Mouse (Mus musculus) intestine, embryonic 15.5 days (tissue): Measurements from ENCODE around the gene Scamp5. TPM values are rescaled to one million over a fixed set of nuclear protein-coding genes. Genes with fewer than 3 reads are reported as not detected.
A peak's percentile ranks its signal among the peaks of the same experiment; 100 is the strongest.

Experiments
- ATAC-seq: fragments of 200-750 bp; cut with Nextera tagmentation; 2 replicates; pipeline ENCODE4 v1.8.0; 2017; ENCODE audit warnings: moderate TSS enrichment, moderate library complexity
- H3K27ac ChIP-seq: fragments of 300-500 bp; sonication (generic); 2 replicates; pipeline ENCODE4 v1.5.1; 2015; ENCODE audit warnings: mild to moderate bottlenecking, inconsistent platforms
- H3K27me3 ChIP-seq: fragments of 300-500 bp; sonication (generic); replicated peaks from 2 replicates; pipeline ENCODE4 v1.6.1; 2015; ENCODE audit warnings: inconsistent platforms
- H3K36me3 ChIP-seq: fragments of 300-500 bp; sonication (generic); 2 replicates; pipeline ENCODE4 v1.6.1; 2015; ENCODE audit warnings: inconsistent platforms
- H3K4me1 ChIP-seq: fragments of 300-500 bp; sonication (generic); replicated peaks from 2 replicates; pipeline ENCODE4 v1.6.1; 2015; ENCODE audit warnings: inconsistent platforms
- H3K4me2 ChIP-seq: fragments of 300-500 bp; sonication (generic); replicated peaks from 2 replicates; pipeline ENCODE4 v1.6.1; 2015; ENCODE audit warnings: mild to moderate bottlenecking, inconsistent platforms
- H3K4me3 ChIP-seq: fragments of 300-500 bp; sonication (generic); replicated peaks from 2 replicates; pipeline ENCODE4 v1.5.1; 2015; ENCODE audit warnings: inconsistent platforms
- H3K9ac ChIP-seq: fragments of 300-500 bp; sonication (generic); 2 replicates; pipeline ENCODE4 v1.6.1; 2015; ENCODE audit warnings: inconsistent platforms
- H3K9me3 ChIP-seq: fragments of 300-500 bp; sonication (generic); 2 replicates; pipeline ENCODE4 v1.6.1; 2016; ENCODE audit warnings: inconsistent platforms
- WGBS: fragments of 180-500 bp; shearing (Covaris S2); methylation state at CpG from one replicate; pipeline ENCODE4 v1.1.7; 2015; 5-methylcytosine and 5-hydroxymethylcytosine counted together
- polyA plus RNA-seq: library from polyadenylated mRNA; unstranded; fragments of >200 nt; fragmentation: Nextera tagmentation; extraction: Ambion mirVana; gene quantifications from 2 replicates; pipeline ENCODE4 v1.2.1, GENCODE M21; 2015

The Scamp5 gene
- polyA plus RNA-seq, 1 experiment from 2014 or later, result 16.4 TPM

GRCm38 (mm10) chr9:57425116-57425515, 42.7 kb downstream of the Scamp5 start:
- Histone ChIP-seq H3K4me3 (no peak overlapping the region), H3K27ac (0 out of 2 replicates have a peak overlapping the region, but pooled peaks have one; percentile 27)
- no peak for ATAC-seq

GRCm38 (mm10) chr9:57424066-57424465, 43.8 kb downstream of the Scamp5 start:
- Histone ChIP-seq H3K27me3 (no peaks in the 10 kb centered on the region), H3K9ac (no peak overlapping the region), H3K4me2 (no peak overlapping the region), H3K4me1 (peaks cover 39% of the 10 kb centered on the region), H3K4me3 (no peak overlapping the region), H3K36me3 (no peaks in the 10 kb centered on the region), H3K9me3 (no peaks in the 10 kb centered on the region), H3K27ac (no peak overlapping the region)
- no peak for ATAC-seq
- 63% methylated on average over 6 of the region's 6 CpGs for WGBS

More at GRCm38 (mm10) chr9:57425116-57425515, 42.7 kb downstream of the Scamp5 start:
- H3K9ac ChIP-seq, result no peak overlapping the region
- H3K9me3 ChIP-seq, result no peaks in the 10 kb centered on the region
- H3K36me3 ChIP-seq, result no peaks in the 10 kb centered on the region
- peaks cover 28% of the 10 kb centered on the region for H3K4me1 ChIP-seq
- 72% methylated on average over 3 of the region's 3 CpGs for WGBS
- no peaks in the 10 kb centered on the region for H3K27me3 ChIP-seq
- H3K4me2 ChIP-seq, result no peak overlapping the region

GRCm38 (mm10) chr9:57421688-57422111, 46.2 kb downstream of the Scamp5 start:
- peak overlapping the region; percentile 93 for H3K27ac ChIP-seq
- no peak for ATAC-seq
- H3K4me3 ChIP-seq, result no peak overlapping the region
- peaks cover 31% of the 10 kb centered on the region for H3K4me1 ChIP-seq
- H3K27me3 ChIP-seq, result no peaks in the 10 kb centered on the region
- no peak overlapping the region for H3K4me2 ChIP-seq
- H3K9me3 ChIP-seq, result no peaks in the 10 kb centered on the region
- H3K9ac ChIP-seq, result no peak overlapping the region
- H3K36me3 ChIP-seq, result no peaks in the 10 kb centered on the region
- 39% methylated on average over 5 of the region's 5 CpGs for WGBS

- no peaks in the 10 kb centered on the region for H3K9me3 ChIP-seq
- no peaks in the 10 kb centered on the region for H3K36me3 ChIP-seq
- H3K4me1 ChIP-seq, result peaks cover 31% of the 10 kb centered on the region
- 19% methylated on average over 9 of the region's 9 CpGs for WGBS
- H3K9ac ChIP-seq, result no peak overlapping the region
- ATAC-seq, result peak; percentile 88
- no peak overlapping the region for H3K4me3 ChIP-seq
- H3K4me2 ChIP-seq, result peak overlapping the region; percentile 28; the same call in 1 of the 2 replicates
- H3K27me3 ChIP-seq, result no peaks in the 10 kb centered on the region
- H3K27ac ChIP-seq, result peak overlapping the region; percentile 93
Measured at GRCm38 (mm10) chr9:57421121-57421571, 46.7 kb downstream of the Scamp5 start.

- Histone ChIP-seq H3K27ac (peak overlapping the region; percentile 93), H3K9ac (0 out of 2 replicates have a peak overlapping the region, but pooled peaks have one; percentile 9), H3K4me3 (no peak overlapping the region), H3K4me2 (peak overlapping the region; percentile 28), H3K4me1 (peaks cover 31% of the 10 kb centered on the region), H3K9me3 (no peaks in the 10 kb centered on the region), H3K36me3 (no peaks in the 10 kb centered on the region), H3K27me3 (no peaks in the 10 kb centered on the region)
- 22% methylated on average over 20 of the region's 20 CpGs for WGBS
- ATAC-seq, result peak; percentile 92
Measured at GRCm38 (mm10) chr9:57420321-57421120, 47.3 kb downstream of the Scamp5 start.

GRCm38 (mm10) chr9:57419521-57420267, 48.2 kb downstream of the Scamp5 start:
- peaks cover 29% of the 10 kb centered on the region for H3K4me1 ChIP-seq
- H3K27ac ChIP-seq, result peak overlapping the region; percentile 93
- H3K9me3 ChIP-seq, result no peaks in the 10 kb centered on the region
- no peak for ATAC-seq
- H3K4me2 ChIP-seq, result peak overlapping the region; percentile 28; the same call in 1 of the 2 replicates
- 74% methylated on average over 16 of the region's 16 CpGs for WGBS
- 0 out of 2 replicates have a peak overlapping the region, but pooled peaks have one; percentile 9 for H3K9ac ChIP-seq
- no peaks in the 10 kb centered on the region for H3K36me3 ChIP-seq
- no peaks in the 10 kb centered on the region for H3K27me3 ChIP-seq
- H3K4me3 ChIP-seq, result no peak overlapping the region

GRCm38 (mm10) chr9:57417341-57417740, 50.5 kb downstream of the Scamp5 start:
- WGBS, result 83% methylated on average over 8 of the region's 8 CpGs
- Histone ChIP-seq H3K9ac (no peak overlapping the region), H3K4me2 (no peak overlapping the region), H3K4me3 (no peak overlapping the region), H3K27ac (no peak overlapping the region), H3K9me3 (no peaks in the 10 kb centered on the region), H3K4me1 (peaks cover 29% of the 10 kb centered on the region), H3K27me3 (no peaks in the 10 kb centered on the region), H3K36me3 (no peaks in the 10 kb centered on the region)
- ATAC-seq, result no peak

- Histone ChIP-seq H3K36me3 (no peaks in the 10 kb centered on the region), H3K9ac (no peak overlapping the region), H3K4me1 (no peaks in the 10 kb centered on the region), H3K4me2 (no peak overlapping the region), H3K27ac (no peak overlapping the region), H3K9me3 (no peaks in the 10 kb centered on the region), H3K4me3 (no peak overlapping the region), H3K27me3 (no peaks in the 10 kb centered on the region)
- no peak for ATAC-seq
- WGBS, result 89% methylated on average over 9 of the region's 9 CpGs
Measured at GRCm38 (mm10) chr9:57407120-57407905, 60.5 kb downstream of the Scamp5 start.

GRCm38 (mm10) chr9:57406395-57406794, 61.5 kb downstream of the Scamp5 start:
- no peaks in the 10 kb centered on the region for H3K4me1 ChIP-seq
- H3K9me3 ChIP-seq, result no peaks in the 10 kb centered on the region
- no peak overlapping the region for H3K9ac ChIP-seq
- ATAC-seq, result no peak
- no peaks in the 10 kb centered on the region for H3K36me3 ChIP-seq
- no peaks in the 10 kb centered on the region for H3K27me3 ChIP-seq
- no peak overlapping the region for H3K27ac ChIP-seq
- H3K4me3 ChIP-seq, result no peak overlapping the region
- H3K4me2 ChIP-seq, result no peak overlapping the region
- 82% methylated on average over 5 of the region's 5 CpGs for WGBS

- no peak for ATAC-seq
- H3K36me3 ChIP-seq, result no peaks in the 10 kb centered on the region
- H3K9me3 ChIP-seq, result no peaks in the 10 kb centered on the region
- no peaks in the 10 kb centered on the region for H3K4me1 ChIP-seq
- no peak overlapping the region for H3K27ac ChIP-seq
- no peak overlapping the region for H3K4me3 ChIP-seq
- no peak overlapping the region for H3K4me2 ChIP-seq
- 91% methylated on average over 5 of the region's 5 CpGs for WGBS
- no peaks in the 10 kb centered on the region for H3K27me3 ChIP-seq
- no peak overlapping the region for H3K9ac ChIP-seq
Measured at GRCm38 (mm10) chr9:57404036-57404435, 63.8 kb downstream of the Scamp5 start.

GRCm38 (mm10) chr9:57402318-57403251, 65.3 kb downstream of the Scamp5 start:
- H3K9ac ChIP-seq, result no peak overlapping the region
- H3K9me3 ChIP-seq, result no peaks in the 10 kb centered on the region; the same call in 1 of the 2 replicates
- H3K36me3 ChIP-seq, result no peaks in the 10 kb centered on the region
- no peak overlapping the region for H3K27ac ChIP-seq
- H3K4me2 ChIP-seq, result no peak overlapping the region
- H3K27me3 ChIP-seq, result no peaks in the 10 kb centered on the region
- peak; percentile 90 for ATAC-seq
- no peaks in the 10 kb centered on the region for H3K4me1 ChIP-seq
- H3K4me3 ChIP-seq, result no peak overlapping the region
- 75% methylated on average over 15 of the region's 15 CpGs for WGBS
